Mouse (Mus musculus): ENCODE data around the gene Frg2f1. TPM values are rescaled to one million over a fixed set of nuclear protein-coding genes. Genes with fewer than 3 reads are reported as not detected.

Gene Frg2f1
- polyA plus RNA-seq (2015; fragmentation: Nextera tagmentation; extraction: Ambion mirVana), result 5.3 and 8.6 TPM in 2 replicates

- peak within 1 kb of the TSS; percentile 96 for H3K27ac ChIP-seq (ENCODE audit: low read length)
- H3K9ac ChIP-seq (replicated peaks; ENCODE audit: low read depth, low read length), result peak within 1 kb of the TSS; percentile 78
- ATAC-seq, result peak; percentile 95
- no peaks in the 10 kb centered on the region for H3K36me3 ChIP-seq (ENCODE audit: control insufficient read depth, insufficient read depth)
- WGBS, result under 1% methylated on average over 75 of the region's 85 CpGs
- H3K4me1 ChIP-seq (replicated peaks; ENCODE audit: control insufficient read depth, insufficient read depth, low read length), result peaks cover 15% of the 10 kb centered on the region
- H3K4me3 ChIP-seq (replicated peaks; ENCODE audit: low read length), result peak within 1 kb of the TSS; percentile 70
- no peaks in the 10 kb centered on the region for H3K27me3 ChIP-seq (replicated peaks; ENCODE audit: control insufficient read depth, insufficient read depth, low read length)
- peak within 1 kb of the TSS; percentile 58 for H3K4me2 ChIP-seq (ENCODE audit: low read length)
- H3K9me3 ChIP-seq (ENCODE audit: control insufficient read depth, low read length), result no peaks in the 10 kb centered on the region
Observed at GRCm38 (mm10) chr4:119539031-119539824, at the start of gene Frg2f1. Frg2f1 (minus strand) TSS chr4:119539529.

DNA sequence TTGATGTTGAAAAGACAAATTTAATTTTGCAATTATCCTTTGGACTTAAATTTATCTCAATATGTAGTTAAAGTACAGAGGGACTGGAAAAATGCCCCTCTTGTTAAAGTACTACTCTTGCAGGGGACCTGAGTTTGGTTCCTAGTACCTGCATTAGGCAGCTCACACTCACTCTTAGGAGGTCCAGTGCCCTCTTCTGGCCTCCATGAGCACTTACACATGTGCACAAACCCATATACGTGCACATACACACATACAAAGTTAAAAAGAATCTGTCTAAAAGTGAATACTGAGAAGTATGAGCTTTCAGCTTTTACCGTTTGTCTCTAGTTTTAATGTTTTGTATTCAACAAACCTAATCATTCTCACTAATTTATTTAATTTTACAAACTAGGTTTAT, 48.7 kb upstream of the Frg2f1 start:
- Histone ChIP-seq H3K27ac (ENCODE audit: low read length) (no peak overlapping the region), H3K27me3 (replicated peaks; ENCODE audit: control insufficient read depth, insufficient read depth, low read length) (no peaks in the 10 kb centered on the region), H3K4me2 (ENCODE audit: low read length) (no peak overlapping the region), H3K9ac (replicated peaks; ENCODE audit: low read depth, low read length) (no peak overlapping the region), H3K36me3 (ENCODE audit: control insufficient read depth, insufficient read depth) (peaks cover 3% of the 10 kb centered on the region), H3K9me3 (ENCODE audit: control insufficient read depth, low read length) (no peaks in the 10 kb centered on the region), H3K4me1 (replicated peaks; ENCODE audit: control insufficient read depth, insufficient read depth, low read length) (no peaks in the 10 kb centered on the region), H3K4me3 (replicated peaks; ENCODE audit: low read length) (no peak overlapping the region)
- 97% methylated on average over 2 of the region's 2 CpGs for WGBS
- no peak for ATAC-seq

GRCm38 (mm10) chr4:119575459-119575858, 36.1 kb upstream of the Frg2f1 start:
- H3K9me3 ChIP-seq (ENCODE audit: control insufficient read depth, low read length), result no peaks in the 10 kb centered on the region
- H3K4me3 ChIP-seq (replicated peaks; ENCODE audit: low read length), result no peak overlapping the region
- no peaks in the 10 kb centered on the region for H3K27me3 ChIP-seq (replicated peaks; ENCODE audit: control insufficient read depth, insufficient read depth, low read length)
- H3K27ac ChIP-seq (ENCODE audit: low read length), result no peak overlapping the region
- no peak overlapping the region for H3K4me2 ChIP-seq (ENCODE audit: low read length)
- H3K9ac ChIP-seq (replicated peaks; ENCODE audit: low read depth, low read length), result no peak overlapping the region
- WGBS, result 92% methylated on average over 3 of the region's 3 CpGs
- H3K4me1 ChIP-seq (replicated peaks; ENCODE audit: control insufficient read depth, insufficient read depth, low read length), result no peaks in the 10 kb centered on the region
- ATAC-seq, result no peak
- peaks cover 3% of the 10 kb centered on the region for H3K36me3 ChIP-seq (ENCODE audit: control insufficient read depth, insufficient read depth)

- no peak for ATAC-seq
- no peaks in the 10 kb centered on the region for H3K27me3 ChIP-seq (replicated peaks; ENCODE audit: control insufficient read depth, insufficient read depth, low read length)
- no peak overlapping the region for H3K4me3 ChIP-seq (replicated peaks; ENCODE audit: low read length)
- no peak overlapping the region for H3K9ac ChIP-seq (replicated peaks; ENCODE audit: low read depth, low read length)
- no peaks in the 10 kb centered on the region for H3K4me1 ChIP-seq (replicated peaks; ENCODE audit: control insufficient read depth, insufficient read depth, low read length)
- 64% methylated on average over 2 of the region's 2 CpGs for WGBS
- no peak overlapping the region for H3K4me2 ChIP-seq (ENCODE audit: low read length)
- no peaks in the 10 kb centered on the region for H3K9me3 ChIP-seq (ENCODE audit: control insufficient read depth, low read length)
- H3K36me3 ChIP-seq (ENCODE audit: control insufficient read depth, insufficient read depth), result peaks cover 3% of the 10 kb centered on the region
- H3K27ac ChIP-seq (ENCODE audit: low read length), result no peak overlapping the region
Observed at GRCm38 (mm10) chr4:119574504-119574903, 35.2 kb upstream of the Frg2f1 start.

- Histone ChIP-seq H3K9me3 (ENCODE audit: control insufficient read depth, low read length) (no peaks in the 10 kb centered on the region), H3K36me3 (ENCODE audit: control insufficient read depth, insufficient read depth) (peaks cover 3% of the 10 kb centered on the region), H3K4me2 (ENCODE audit: low read length) (no peak overlapping the region), H3K27me3 (replicated peaks; ENCODE audit: control insufficient read depth, insufficient read depth, low read length) (no peaks in the 10 kb centered on the region), H3K27ac (ENCODE audit: low read length) (no peak overlapping the region), H3K4me1 (replicated peaks; ENCODE audit: control insufficient read depth, insufficient read depth, low read length) (no peaks in the 10 kb centered on the region), H3K4me3 (replicated peaks; ENCODE audit: low read length) (no peak overlapping the region), H3K9ac (replicated peaks; ENCODE audit: low read depth, low read length) (no peak overlapping the region)
- ATAC-seq, result no peak
- 94% methylated on average over 3 of the region's 3 CpGs for WGBS
Observed at GRCm38 (mm10) chr4:119572682-119573081, 33.4 kb upstream of the Frg2f1 start.

- no peaks in the 10 kb centered on the region for H3K27me3 ChIP-seq (replicated peaks; ENCODE audit: control insufficient read depth, insufficient read depth, low read length)
- H3K9me3 ChIP-seq (ENCODE audit: control insufficient read depth, low read length), result no peaks in the 10 kb centered on the region
- no peak overlapping the region for H3K4me3 ChIP-seq (replicated peaks; ENCODE audit: low read length)
- WGBS, result 53% methylated on average over 4 of the region's 4 CpGs
- no peak overlapping the region for H3K9ac ChIP-seq (replicated peaks; ENCODE audit: low read depth, low read length)
- no peak for ATAC-seq
- H3K36me3 ChIP-seq (ENCODE audit: control insufficient read depth, insufficient read depth), result no peaks in the 10 kb centered on the region
- peaks cover 3% of the 10 kb centered on the region for H3K4me1 ChIP-seq (replicated peaks; ENCODE audit: control insufficient read depth, insufficient read depth, low read length)
- no peak overlapping the region for H3K4me2 ChIP-seq (ENCODE audit: low read length)
- no peak overlapping the region for H3K27ac ChIP-seq (ENCODE audit: low read length)
Observed at GRCm38 (mm10) chr4:119566322-119566835, 27.1 kb upstream of the Frg2f1 start.

DNA sequence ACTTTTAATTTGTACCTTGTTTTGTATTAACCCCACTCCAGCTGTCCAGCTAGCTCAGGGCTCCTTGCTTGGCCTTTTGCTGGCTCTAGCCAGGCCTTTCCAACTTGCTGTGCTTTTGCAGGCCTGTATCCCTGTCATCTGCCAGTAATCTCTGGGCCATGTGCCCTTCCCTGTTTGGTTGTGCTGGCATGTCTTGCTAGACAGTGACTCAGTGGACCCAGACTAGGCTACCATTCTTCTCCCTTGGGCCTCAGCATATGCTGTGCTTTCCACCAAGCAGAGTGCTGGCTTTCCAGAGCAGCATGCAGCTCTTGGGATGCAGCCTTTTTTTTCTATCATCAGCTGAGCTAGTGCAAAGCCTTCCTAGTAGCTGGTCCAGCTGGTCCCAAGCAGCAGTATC, 23.8 kb upstream of the Frg2f1 start:
- Histone ChIP-seq H3K36me3 (ENCODE audit: control insufficient read depth, insufficient read depth) (no peaks in the 10 kb centered on the region), H3K9ac (replicated peaks; ENCODE audit: low read depth, low read length) (no peak overlapping the region), H3K27me3 (replicated peaks; ENCODE audit: control insufficient read depth, insufficient read depth, low read length) (no peaks in the 10 kb centered on the region), H3K4me1 (replicated peaks; ENCODE audit: control insufficient read depth, insufficient read depth, low read length) (peaks cover 3% of the 10 kb centered on the region), H3K27ac (ENCODE audit: low read length) (no peak overlapping the region), H3K4me3 (replicated peaks; ENCODE audit: low read length) (no peak overlapping the region), H3K4me2 (ENCODE audit: low read length) (no peak overlapping the region), H3K9me3 (ENCODE audit: control insufficient read depth, low read length) (no peaks in the 10 kb centered on the region)
- no peak for ATAC-seq

- whole genome bisulfite sequencing, result 32% methylated on average over 2 of the region's 2 CpGs
- H3K4me1 ChIP-seq (replicated peaks; ENCODE audit: control insufficient read depth, insufficient read depth, low read length), result no peaks in the 10 kb centered on the region
- no peaks in the 10 kb centered on the region for H3K36me3 ChIP-seq (ENCODE audit: control insufficient read depth, insufficient read depth)
- no peak overlapping the region for H3K4me2 ChIP-seq (ENCODE audit: low read length)
- H3K9me3 ChIP-seq (ENCODE audit: control insufficient read depth, low read length), result no peaks in the 10 kb centered on the region
- H3K4me3 ChIP-seq (replicated peaks; ENCODE audit: low read length), result no peak overlapping the region
- H3K9ac ChIP-seq (replicated peaks; ENCODE audit: low read depth, low read length), result no peak overlapping the region
- no peaks in the 10 kb centered on the region for H3K27me3 ChIP-seq (replicated peaks; ENCODE audit: control insufficient read depth, insufficient read depth, low read length)
- peak; percentile 26; the same call in 1 of the 2 replicates for ATAC-seq
- no peak overlapping the region for H3K27ac ChIP-seq (ENCODE audit: low read length)
Observed at GRCm38 (mm10) chr4:119555466-119555865, 16.1 kb upstream of the Frg2f1 start.

GRCm38 (mm10) chr4:119550864-119551263, 11.5 kb upstream of the Frg2f1 start:
- Histone ChIP-seq H3K9me3 (ENCODE audit: control insufficient read depth, low read length) (no peaks in the 10 kb centered on the region), H3K4me3 (replicated peaks; ENCODE audit: low read length) (no peak overlapping the region), H3K4me1 (replicated peaks; ENCODE audit: control insufficient read depth, insufficient read depth, low read length) (no peaks in the 10 kb centered on the region), H3K27ac (ENCODE audit: low read length) (no peak overlapping the region), H3K9ac (replicated peaks; ENCODE audit: low read depth, low read length) (no peak overlapping the region), H3K27me3 (replicated peaks; ENCODE audit: control insufficient read depth, insufficient read depth, low read length) (no peaks in the 10 kb centered on the region), H3K36me3 (ENCODE audit: control insufficient read depth, insufficient read depth) (no peaks in the 10 kb centered on the region), H3K4me2 (ENCODE audit: low read length) (no peak overlapping the region)
- 86% methylated on average over 1 of the region's 1 CpGs for WGBS
- no peak for ATAC-seq

Measured in forebrain, embryonic 16.5 days (tissue).